Mouse (Mus musculus) adrenal gland, postnatal 10 days (tissue): ENCODE data around the gene Crabp2. TPM values are rescaled to one million over a fixed set of nuclear protein-coding genes. Genes with fewer than 3 reads are reported as not detected.
A peak's percentile ranks its signal among the peaks of the same experiment; 100 is the strongest.

Source experiments
- DNase-seq: peaks from one replicate; pipeline ENCODE4 v3.0.0; 2021; ENCODE audit warnings: mixed read lengths
- total RNA-seq, 2 experiments: library from RNA; stranded (reverse); gene quantifications; 2 replicates each; pipeline ENCODE4 v1.2.3; 2021

Gene Crabp2
- total RNA-seq, 2 experiments from 2014 or later = 0.48 to 0.76 TPM

- DNase-seq = no peak
Observed at GRCm38 (mm10) chr3:87984094-87984493, 35.6 kb downstream of the Crabp2 start.

- no peak for DNase-seq
Observed at GRCm38 (mm10) chr3:87985505-87986320, 37.2 kb downstream of the Crabp2 start.

- DNase-seq = peak; percentile 97
Observed at GRCm38 (mm10) chr3:87986868-87987267, 38.4 kb downstream of the Crabp2 start.

- no peak for DNase-seq
Observed at GRCm38 (mm10) chr3:87987633-87988032, 39.2 kb downstream of the Crabp2 start.

GRCm38 (mm10) chr3:87988068-87988467, 39.6 kb downstream of the Crabp2 start:
- no peak for DNase-seq

- DNase-seq = no peak
Observed at GRCm38 (mm10) chr3:87989935-87990334, 41.5 kb downstream of the Crabp2 start.

GRCm38 (mm10) chr3:87993436-87993835, 45.0 kb downstream of the Crabp2 start:
- DNase-seq = peak; percentile 74

- DNase-seq = no peak
Observed at GRCm38 (mm10) chr3:87995331-87995730, 46.9 kb downstream of the Crabp2 start.

- no peak for DNase-seq
Observed at GRCm38 (mm10) chr3:87996401-87996800, 47.9 kb downstream of the Crabp2 start.

GRCm38 (mm10) chr3:87996971-87997614, 48.6 kb downstream of the Crabp2 start:
- DNase-seq = peak; percentile 81

GRCm38 (mm10) chr3:87998747-87999146, 50.3 kb downstream of the Crabp2 start:
- no peak for DNase-seq

GRCm38 (mm10) chr3:87999243-87999895, 50.9 kb downstream of the Crabp2 start:
- peak; percentile 22 for DNase-seq

- peak; percentile 64 for DNase-seq
Observed at GRCm38 (mm10) chr3:88000181-88000580, 51.7 kb downstream of the Crabp2 start, which contains the start of gene Bcan. TSS of gene Bcan (minus strand) at chr3:88000230.

- peak; percentile 65 for DNase-seq
Observed at GRCm38 (mm10) chr3:88000816-88001595, 52.5 kb downstream of the Crabp2 start.

GRCm38 (mm10) chr3:88002291-88002976, 54.0 kb downstream of the Crabp2 start:
- DNase-seq = peak; percentile 79

Other genes starting within 250 kb of the Crabp2 start
- gene Lrrc71, start 200.0 kb upstream of the Crabp2 start, total RNA-seq = under 1 TPM; 0.24 to 0.58 TPM
- 10 to 100 TPM; 11.6 to 23.6 TPM for gene Ntrk1, start 153.5 kb upstream of the Crabp2 start, total RNA-seq
- 1 to 10 TPM in 1 of 2 experiments, under 1 TPM in 1; 0.99 to 2.7 TPM for gene Insrr, start 151.7 kb upstream of the Crabp2 start, total RNA-seq
- gene Pear1, start 124.4 kb upstream of the Crabp2 start, total RNA-seq = 10 to 100 TPM; 29.7 to 30.9 TPM
- 1 to 10 TPM in 1 of 2 experiments, under 1 TPM in 1; 0.61 to 1.1 TPM for gene Sh2d2a, start 101.9 kb upstream of the Crabp2 start, total RNA-seq
- gene Prcc, start 63.1 kb upstream of the Crabp2 start, total RNA-seq = 10 to 100 TPM; 49.9 to 54.9 TPM
- 100 to 1,000 TPM; 161 to 162 TPM for gene Hdgf, start 42.3 kb upstream of the Crabp2 start, total RNA-seq
- 100 to 1,000 TPM; 104 to 123 TPM for gene Mrpl24, start 29.2 kb upstream of the Crabp2 start, total RNA-seq
- 10 to 100 TPM; 22.9 to 24.3 TPM for gene Isg20l2, start 18.4 kb upstream of the Crabp2 start, total RNA-seq
- gene Rrnad1, start 17.9 kb upstream of the Crabp2 start, total RNA-seq = 10 to 100 TPM; 12.4 to 16.3 TPM
- 10 to 100 TPM; 17.7 to 23.3 TPM for gene Nes, start 22.4 kb downstream of the Crabp2 start, total RNA-seq
- gene Bcan, start 51.6 kb downstream of the Crabp2 start, total RNA-seq = 10 to 100 TPM; 18.7 to 20.0 TPM
- gene Hapln2, start 78.9 kb downstream of the Crabp2 start, total RNA-seq = not detected
- 10 to 100 TPM; 12.1 to 12.4 TPM for gene Gpatch4, start 94.4 kb downstream of the Crabp2 start, total RNA-seq
- 100 to 1,000 TPM; 140 to 150 TPM for gene Naxe, start 109.8 kb downstream of the Crabp2 start, total RNA-seq
- not detected for gene Ttc24, start 129.6 kb downstream of the Crabp2 start, total RNA-seq
- 10 to 100 TPM in 1 of 2 experiments, 1 to 10 TPM in 1; 6.9 to 11.5 TPM for gene Iqgap3, start 133.3 kb downstream of the Crabp2 start, total RNA-seq
- gene Mef2d, start 193.7 kb downstream of the Crabp2 start, total RNA-seq = 10 to 100 TPM; 85.7 to 86.6 TPM